In genomic region chr5:91713020-91713419, GRCm38 (mm10) we compare ENCODE assay signal across 28 mouse cellular contexts.
DNase-seq lines count a peak whose midpoint lies in the region; ATAC-seq lines count a peak whose summit lies in the region.
"Had no signal": no experiment of that assay in that cellular context is flagged by ENCODE, and none has a peak within 500 bp of the region (broad histone marks: within the 10 kb centered on the region; RNA-seq: fewer than 3 reads in every experiment).

No protein-coding gene starts in this region.

- peak; percentile 63; the same call in 1 of the 2 replicates for ATAC-seq in kidney, embryonic 16.5 days (ENCODE audit: low FRiP score, low TSS enrichment)
- ATAC-seq: activated CD4-positive, CD25-positive, alpha-beta regulatory T cell, adult 4 months; forebrain, embryonic 14.5 days; forebrain, postnatal 0 days; hindbrain, postnatal 0 days; inflammation-experienced regulatory T-cells, adult 6 months; Patski had no signal

- H3K9me3 ChIP-seq in kidney, embryonic 16.5 days (ENCODE audit: low read length), result no peaks in the 10 kb centered on the region
- no peaks in the 10 kb centered on the region for H3K9me3 ChIP-seq in embryonic facial prominence, embryonic 10.5 days
- H3K9me3 ChIP-seq: embryonic facial prominence, embryonic 12.5 days; embryonic facial prominence, embryonic 15.5 days; G1E; heart, embryonic 13.5 days had no signal

- no peak overlapping the region for H3K4me2 ChIP-seq in kidney, embryonic 16.5 days (replicated peaks; ENCODE audit: low read depth, low read length)
- H3K4me2 ChIP-seq: embryonic facial prominence, embryonic 12.5 days; embryonic facial prominence, embryonic 15.5 days; heart, embryonic 13.5 days; hindbrain, embryonic 14.5 days had no signal

- H3K36me3 ChIP-seq in kidney, embryonic 16.5 days (ENCODE audit: insufficient read depth, low read length), result no peaks in the 10 kb centered on the region
- H3K36me3 ChIP-seq in embryonic facial prominence, embryonic 10.5 days (replicated peaks), result no peaks in the 10 kb centered on the region
- H3K36me3 ChIP-seq: embryonic facial prominence, embryonic 12.5 days; embryonic facial prominence, embryonic 15.5 days; G1E; heart, embryonic 13.5 days had no signal

- no peak overlapping the region for H3K4me3 ChIP-seq in kidney, embryonic 16.5 days (ENCODE audit: low read length)
- H3K4me3 ChIP-seq in embryonic facial prominence, embryonic 10.5 days, result no peak overlapping the region
- H3K4me3 ChIP-seq: embryonic facial prominence, embryonic 12.5 days; embryonic facial prominence, embryonic 15.5 days; gastrocnemius, adult 2 months; heart, embryonic 13.5 days had no signal

- no peaks in the 10 kb centered on the region for H3K27me3 ChIP-seq in kidney, embryonic 16.5 days (ENCODE audit: insufficient read depth, low read length)
- H3K27me3 ChIP-seq in embryonic facial prominence, embryonic 10.5 days (replicated peaks; ENCODE audit: low read depth, poor library complexity, severe bottlenecking), result no peaks in the 10 kb centered on the region
- H3K27me3 ChIP-seq: embryonic facial prominence, embryonic 12.5 days; embryonic facial prominence, embryonic 15.5 days; heart, embryonic 13.5 days; Patski had no signal

- H3K9ac ChIP-seq in kidney, embryonic 16.5 days (replicated peaks; ENCODE audit: low read length), result no peak overlapping the region
- H3K9ac ChIP-seq: embryonic facial prominence, embryonic 12.5 days; embryonic facial prominence, embryonic 15.5 days; forebrain, postnatal 0 days; heart, embryonic 13.5 days; hindbrain, embryonic 14.5 days had no signal

- no peak for DNase-seq in kidney, postnatal 25 days
- peak; percentile 13 for DNase-seq in ES-CJ7 (ENCODE audit: low read depth, low spot score)
- peak; percentile 67 for DNase-seq in R1 (ENCODE audit: low read depth, low spot score)
- no peak for DNase-seq in embryonic facial prominence, embryonic 10.5 days (ENCODE audit: low spot score)
- DNase-seq in B cell, adult 2 months, result no peak
- no peak for DNase-seq in left cerebral cortex, postnatal 36 days (ENCODE audit: low spot score in 2 of 2)
- DNase-seq: adrenal gland, adult 8-10 months; adrenal gland, postnatal 25 days; cerebellum, adult 18-20 months; cerebellum, adult 9-10 months; cerebellum, postnatal 14 days; forebrain, postnatal 0 days; gastrocnemius, adult 2 months; gastrocnemius, postnatal 14 days; heart, adult 11 months; heart, postnatal 14 days; heart, postnatal 4 days had no signal

- WGBS in kidney, embryonic 16.5 days, result 42% methylated on average over 8 of the region's 8 CpGs
- 33% methylated on average over 8 of the region's 8 CpGs for WGBS in embryonic facial prominence, embryonic 10.5 days

- H3K4me1 ChIP-seq in kidney, embryonic 16.5 days (ENCODE audit: insufficient read depth, low read length), result no peaks in the 10 kb centered on the region
- peaks cover 31% of the 10 kb centered on the region for H3K4me1 ChIP-seq in embryonic facial prominence, embryonic 10.5 days
- H3K4me1 ChIP-seq: embryonic facial prominence, embryonic 15.5 days had no signal

- no peak overlapping the region for H3K27ac ChIP-seq in kidney, embryonic 16.5 days (ENCODE audit: low read length)
- 0 out of 2 replicates have a peak overlapping the region, but pooled peaks have one; percentile 31 for H3K27ac ChIP-seq in embryonic facial prominence, embryonic 10.5 days (replicated peaks)
- H3K27ac ChIP-seq: embryonic facial prominence, embryonic 12.5 days; embryonic facial prominence, embryonic 15.5 days; gastrocnemius, adult 2 months; heart, embryonic 13.5 days; hindbrain, embryonic 14.5 days; hindbrain, postnatal 0 days had no signal

- intact Hi-C loops in left cerebral cortex, postnatal 36 days (cut with DNase I), result no loop called here

Comparison
In these comparisons a context has a peak if more than half of its experiments do, and no peak if none do; other contexts are left out.
1. DNase-seq: peak in ES-CJ7 (single experiment) and R1 (single experiment); none in kidney, postnatal 25 days (0 of 2), embryonic facial prominence, embryonic 10.5 days (single experiment), B cell, adult 2 months (0 of 2) and left cerebral cortex, postnatal 36 days (0 of 2).